Mouse (Mus musculus) T-helper 2 cell (primary cell): ENCODE results near the gene Ube2j1.
"Not testable (repeated sequence)": the region's sequence is repeated elsewhere in the genome, so short reads cannot be mapped to it uniquely, and the experiment has no call there.

Source experiments
- in situ Hi-C: fragments of 300-600 bp; cut with MboI, MseI; formaldehyde crosslinking; loops from one replicate; pipeline ENCODE4 v1.15.1; 2025; ENCODE audit warnings: high pct_unique_total_duplicates

Gene Ube2j1

GRCm38 (mm10) chr4:33031195-33031960 is at the start of gene Ube2j1:
Ube2j1 (plus strand) TSS chr4:33031416.
- in situ Hi-C loops: no loop called here

- in situ Hi-C loops: no loop called here
Measured at GRCm38 (mm10) chr4:32981617-32982016, 49.6 kb upstream of the Ube2j1 start.

GRCm38 (mm10) chr4:32982041-32982715 is 49.0 kb upstream of the Ube2j1 start:
- in situ Hi-C loops: no loop called here

- in situ Hi-C loops: no loop called here
Measured at GRCm38 (mm10) chr4:32982716-32983175, 48.5 kb upstream of the Ube2j1 start, which contains the start of gene Rragd. Rragd (plus strand) TSS chr4:32983037.

- in situ Hi-C loops: no loop called here
Measured at GRCm38 (mm10) chr4:32983176-32984155, 47.8 kb upstream of the Ube2j1 start.

- in situ Hi-C loops: no loop called here
Measured at GRCm38 (mm10) chr4:32984242-32984641, 47.0 kb upstream of the Ube2j1 start.

- in situ Hi-C loops: no loop called here
Measured at GRCm38 (mm10) chr4:32984801-32985675, 46.2 kb upstream of the Ube2j1 start.

- in situ Hi-C loops: no loop called here
Measured at GRCm38 (mm10) chr4:32985684-32986083, 45.5 kb upstream of the Ube2j1 start.

- in situ Hi-C loops: no loop called here
Measured at GRCm38 (mm10) chr4:32987006-32987405, 44.2 kb upstream of the Ube2j1 start.

- in situ Hi-C loops: no loop called here
Measured at GRCm38 (mm10) chr4:32989346-32989745, 41.9 kb upstream of the Ube2j1 start.

- in situ Hi-C loops: no loop called here
Measured at GRCm38 (mm10) chr4:32994168-32994567, 37.0 kb upstream of the Ube2j1 start.

GRCm38 (mm10) chr4:32996083-32996482 is 35.1 kb upstream of the Ube2j1 start:
- in situ Hi-C loops: no loop called here

GRCm38 (mm10) chr4:32997571-32997970 is 33.6 kb upstream of the Ube2j1 start:
- in situ Hi-C loops: no loop called here

GRCm38 (mm10) chr4:32998996-32999395 is 32.2 kb upstream of the Ube2j1 start:
- in situ Hi-C loops: no loop called here

GRCm38 (mm10) chr4:33002081-33002480 is 29.1 kb upstream of the Ube2j1 start:
- in situ Hi-C loops: no loop called here

- in situ Hi-C loops: not testable (repeated sequence)
Measured at GRCm38 (mm10) chr4:33005595-33006470, 25.4 kb upstream of the Ube2j1 start.

- in situ Hi-C loops: no loop called here
Measured at GRCm38 (mm10) chr4:33006844-33007243, 24.4 kb upstream of the Ube2j1 start.

GRCm38 (mm10) chr4:33007443-33008217 is 23.6 kb upstream of the Ube2j1 start:
- in situ Hi-C loops: no loop called here

GRCm38 (mm10) chr4:33010078-33010477 is 21.1 kb upstream of the Ube2j1 start:
- in situ Hi-C loops: loop anchor here (10.0 kb wide), 1 partner anchor 105 kb away; no protein-coding TSS in a partner anchor
